Mouse (Mus musculus): Measurements from ENCODE around the gene Srbd1.

DNA sequence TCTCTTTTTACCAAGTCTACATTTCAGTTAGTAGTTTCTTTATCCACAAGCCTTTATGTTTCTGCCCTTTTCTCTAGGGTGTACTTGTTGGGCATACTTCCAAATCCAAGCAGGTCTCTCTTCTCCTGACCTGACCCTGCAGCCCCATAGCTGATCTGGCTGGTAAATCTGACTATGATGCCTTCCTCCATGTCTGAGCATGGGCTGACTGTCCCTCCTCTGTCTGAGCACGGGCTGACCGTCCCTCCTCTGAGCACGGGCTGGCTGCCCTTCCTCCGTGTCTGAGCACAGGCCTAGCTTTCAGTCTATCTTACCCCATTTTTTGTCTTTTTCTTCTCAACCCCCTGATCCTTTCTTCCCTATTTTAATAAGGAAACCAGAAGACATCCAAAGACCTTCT, 162.7 kb downstream of the Srbd1 start:
- TF ChIP-seq CTCF (IDR thresholded peaks at IDR 0.05; ENCODE audit: extremely low read depth, insufficient read depth, low read length) (no peak), POLR2A (IDR thresholded peaks at IDR 0.05; ENCODE audit: extremely low read depth, insufficient read depth, low read length) (no peak)

Measured in cortical plate, adult 2 months (tissue).